Mouse (Mus musculus) heart, postnatal 0 days (tissue): ENCODE measurements around the gene Szrd1.

Source experiments
- CTCF ChIP-seq: IDR thresholded peaks from 2 replicates; pipeline ENCODE4 v1.5.1; 2016; ENCODE audit warnings: antibody characterized with exemption, control low read depth, low read depth
- EP300 ChIP-seq: IDR thresholded peaks from 2 replicates; pipeline ENCODE4 v1.6.1; 2016; ENCODE audit warnings: antibody characterized with exemption, low read depth

- TF ChIP-seq CTCF (no peak), EP300 (no peak)
Observed at GRCm38 (mm10) chr4:141183932-141184331, 44.4 kb upstream of the Szrd1 start.
